Mouse (Mus musculus): Measurements from ENCODE around the gene H2-M10.2.

Gene H2-M10.2

GRCm38 (mm10) chr17:36286390-36286789, at the start of gene H2-M10.2:
TSS of gene H2-M10.2 (minus strand) at chr17:36286490.
- no peak for DNase-seq (ENCODE audit: low read depth, low spot score)

GRCm38 (mm10) chr17:36326055-36326454, 39.8 kb upstream of the H2-M10.2 start, which contains the start of gene H2-M10.1:
TSS of gene H2-M10.1 (minus strand) at chr17:36326155.
- no peak for DNase-seq (ENCODE audit: low read depth, low spot score)

- DNase-seq (ENCODE audit: low read depth, low spot score), result no peak
Observed at GRCm38 (mm10) chr17:36315689-36316253, 29.5 kb upstream of the H2-M10.2 start.

- DNase-seq (ENCODE audit: low read depth, low spot score), result peak; percentile 45
Observed at GRCm38 (mm10) chr17:36315041-36315688, 28.9 kb upstream of the H2-M10.2 start.

- no peak for DNase-seq (ENCODE audit: low read depth, low spot score)
Observed at GRCm38 (mm10) chr17:36314511-36314910, 28.2 kb upstream of the H2-M10.2 start.

- no peak for DNase-seq (ENCODE audit: low read depth, low spot score)
Observed at GRCm38 (mm10) chr17:36309293-36309692, 23.0 kb upstream of the H2-M10.2 start.

GRCm38 (mm10) chr17:36308855-36309254, 22.6 kb upstream of the H2-M10.2 start:
- DNase-seq (ENCODE audit: low read depth, low spot score), result peak; percentile 47

- DNase-seq (ENCODE audit: low read depth, low spot score), result no peak
Observed at GRCm38 (mm10) chr17:36281521-36282245, 4.6 kb downstream of the H2-M10.2 start.

- no peak for DNase-seq (ENCODE audit: low read depth, low spot score)
Observed at GRCm38 (mm10) chr17:36274776-36275175, 11.5 kb downstream of the H2-M10.2 start.

- no peak for DNase-seq (ENCODE audit: low read depth, low spot score)
Observed at GRCm38 (mm10) chr17:36273796-36274195, 12.5 kb downstream of the H2-M10.2 start.

GRCm38 (mm10) chr17:36272643-36273366, 13.5 kb downstream of the H2-M10.2 start:
- no peak for DNase-seq (ENCODE audit: low read depth, low spot score)

- DNase-seq (ENCODE audit: low read depth, low spot score), result peak; percentile 63
Observed at GRCm38 (mm10) chr17:36271586-36272256, 14.6 kb downstream of the H2-M10.2 start, which contains the start of gene Trim39. TSS of gene Trim39 (minus strand) at chr17:36272247.

GRCm38 (mm10) chr17:36270956-36271585, 15.2 kb downstream of the H2-M10.2 start:
- DNase-seq (ENCODE audit: low read depth, low spot score), result peak; percentile 82

GRCm38 (mm10) chr17:36265834-36266233, 20.5 kb downstream of the H2-M10.2 start:
- no peak for DNase-seq (ENCODE audit: low read depth, low spot score)

- DNase-seq (ENCODE audit: low read depth, low spot score), result no peak
Observed at GRCm38 (mm10) chr17:36264273-36264925, 21.9 kb downstream of the H2-M10.2 start.

GRCm38 (mm10) chr17:36261511-36262166, 24.7 kb downstream of the H2-M10.2 start:
- no peak for DNase-seq (ENCODE audit: low read depth, low spot score)

GRCm38 (mm10) chr17:36257969-36258368, 28.3 kb downstream of the H2-M10.2 start, which contains the start of gene Rpp21:
TSS of gene Rpp21 (minus strand) at chr17:36258069.
- no peak for DNase-seq (ENCODE audit: low read depth, low spot score)

- DNase-seq (ENCODE audit: low read depth, low spot score), result peak; percentile 52
Observed at GRCm38 (mm10) chr17:36257241-36257947, 28.9 kb downstream of the H2-M10.2 start.

- no peak for DNase-seq (ENCODE audit: low read depth, low spot score)
Observed at GRCm38 (mm10) chr17:36253087-36253600, 33.1 kb downstream of the H2-M10.2 start.

All from retina, adult 2 months (tissue).